Mouse (Mus musculus): ENCODE data around the gene Celf5.

- TF ChIP-seq CTCF (IDR thresholded peaks at IDR 0.05; ENCODE audit: extremely low read depth, insufficient read depth, insufficient read length, insufficient replicate concordance) (no peak), POLR2A (IDR thresholded peaks at IDR 0.05; ENCODE audit: low read depth, low read length) (no peak)
These were observed 30.1 kb downstream of the Celf5 start for GRCm38 (mm10) chr10:81452237-81452946.

Measured in spleen, adult 2 months (tissue).